Mouse (Mus musculus): ENCODE results near the gene Tead1. TPM values are rescaled to one million over a fixed set of nuclear protein-coding genes. Genes with fewer than 3 reads are reported as not detected.

The Tead1 gene
- total RNA-seq, 2 experiments from 2014 or later, result 12.8 to 14.6 TPM

- no peak for DNase-seq (ENCODE audit: extremely low spot score in 1 of 2, low spot score in 2 of 2)
- H3K4me3 ChIP-seq, result no peak overlapping the region
- no peak for TF ChIP-seq CTCF (IDR thresholded peaks at IDR 0.05)
- H3K27ac ChIP-seq, result no peak overlapping the region
- intact Hi-C loops (cut with DNase I), result no loop called here
Observed at GRCm38 (mm10) chr7:112688425-112689001, 9.4 kb downstream of the Tead1 start.

- Histone ChIP-seq H3K27ac (no peak overlapping the region), H3K4me3 (no peak overlapping the region)
- no peak for DNase-seq (ENCODE audit: extremely low spot score in 1 of 2, low spot score in 2 of 2)
- no peak for TF ChIP-seq CTCF (IDR thresholded peaks at IDR 0.05)
- intact Hi-C loops (cut with DNase I), result no loop called here
Observed at GRCm38 (mm10) chr7:112690836-112691781, 12.0 kb downstream of the Tead1 start.

- DNase-seq (ENCODE audit: extremely low spot score in 1 of 2, low spot score in 2 of 2), result no peak
- no peak for TF ChIP-seq CTCF (IDR thresholded peaks at IDR 0.05)
- intact Hi-C loops (cut with DNase I), result no loop called here
- Histone ChIP-seq H3K27ac (no peak overlapping the region), H3K4me3 (no peak overlapping the region)
Observed at GRCm38 (mm10) chr7:112693566-112693965, 14.4 kb downstream of the Tead1 start.

GRCm38 (mm10) chr7:112696777-112697161 lies 17.7 kb downstream of the Tead1 start:
- DNase-seq (ENCODE audit: extremely low spot score in 1 of 2, low spot score in 2 of 2), result no peak
- TF ChIP-seq CTCF (IDR thresholded peaks at IDR 0.05), result no peak
- intact Hi-C loops (cut with DNase I), result no loop called here
- H3K4me3 ChIP-seq, result no peak overlapping the region
- H3K27ac ChIP-seq, result no peak overlapping the region

- Histone ChIP-seq H3K4me3 (no peak overlapping the region), H3K27ac (no peak overlapping the region)
- no peak for DNase-seq (ENCODE audit: extremely low spot score in 1 of 2, low spot score in 2 of 2)
- no peak for TF ChIP-seq CTCF (IDR thresholded peaks at IDR 0.05)
- intact Hi-C loops (cut with DNase I), result no loop called here
Observed at GRCm38 (mm10) chr7:112697162-112697841, 18.2 kb downstream of the Tead1 start.

- intact Hi-C loops (cut with DNase I), result no loop called here
- no peak for TF ChIP-seq CTCF (IDR thresholded peaks at IDR 0.05)
- no peak overlapping the region for H3K27ac ChIP-seq
- no peak for DNase-seq (ENCODE audit: extremely low spot score in 1 of 2, low spot score in 2 of 2)
- H3K4me3 ChIP-seq, result no peak overlapping the region
Observed at GRCm38 (mm10) chr7:112700082-112700481, 21.0 kb downstream of the Tead1 start.

- intact Hi-C loops (cut with DNase I), result no loop called here
- Histone ChIP-seq H3K4me3 (no peak overlapping the region), H3K27ac (no peak overlapping the region)
- TF ChIP-seq CTCF (IDR thresholded peaks at IDR 0.05), result no peak
- DNase-seq (ENCODE audit: extremely low spot score in 1 of 2, low spot score in 2 of 2), result no peak
Observed at GRCm38 (mm10) chr7:112703341-112703740, 24.2 kb downstream of the Tead1 start.

- DNase-seq (ENCODE audit: extremely low spot score in 1 of 2, low spot score in 2 of 2), result no peak
- H3K27ac ChIP-seq, result no peak overlapping the region
- H3K4me3 ChIP-seq, result no peak overlapping the region
- no peak for TF ChIP-seq CTCF (IDR thresholded peaks at IDR 0.05)
- intact Hi-C loops (cut with DNase I), result no loop called here
Observed at GRCm38 (mm10) chr7:112705870-112706269, 26.8 kb downstream of the Tead1 start.

- intact Hi-C loops (cut with DNase I), result no loop called here
- Histone ChIP-seq H3K27ac (no peak overlapping the region), H3K4me3 (no peak overlapping the region)
- DNase-seq (ENCODE audit: extremely low spot score in 1 of 2, low spot score in 2 of 2), result no peak
- TF ChIP-seq CTCF (IDR thresholded peaks at IDR 0.05), result no peak
Observed at GRCm38 (mm10) chr7:112706756-112707155, 27.6 kb downstream of the Tead1 start.

- intact Hi-C loops (cut with DNase I), result no loop called here
- DNase-seq (ENCODE audit: extremely low spot score in 1 of 2, low spot score in 2 of 2), result no peak
- TF ChIP-seq CTCF (IDR thresholded peaks at IDR 0.05), result no peak
- no peak overlapping the region for H3K27ac ChIP-seq
- no peak overlapping the region for H3K4me3 ChIP-seq
Observed at GRCm38 (mm10) chr7:112710409-112711107, 31.4 kb downstream of the Tead1 start.

GRCm38 (mm10) chr7:112711977-112712376 lies 32.9 kb downstream of the Tead1 start:
- Histone ChIP-seq H3K4me3 (no peak overlapping the region), H3K27ac (no peak overlapping the region)
- no peak for DNase-seq (ENCODE audit: extremely low spot score in 1 of 2, low spot score in 2 of 2)
- no peak for TF ChIP-seq CTCF (IDR thresholded peaks at IDR 0.05)
- intact Hi-C loops (cut with DNase I), result no loop called here

GRCm38 (mm10) chr7:112713509-112713908 lies 34.4 kb downstream of the Tead1 start:
- H3K27ac ChIP-seq, result no peak overlapping the region
- intact Hi-C loops (cut with DNase I), result no loop called here
- no peak for DNase-seq (ENCODE audit: extremely low spot score in 1 of 2, low spot score in 2 of 2)
- TF ChIP-seq CTCF (IDR thresholded peaks at IDR 0.05), result peak; percentile 21
- H3K4me3 ChIP-seq, result no peak overlapping the region

Data from left cerebral cortex, adult 2 months (tissue).